Mouse (Mus musculus): ENCODE results near the gene Tnf. TPM values are rescaled to one million over a fixed set of nuclear protein-coding genes. Genes with fewer than 3 reads are reported as not detected.

The Tnf gene
- polyA plus RNA-seq, 1 experiment from 2014 or later, result 0.15 TPM

GRCm38 (mm10) chr17:35193881-35194843 lies 7.6 kb downstream of the Tnf start, which contains the start of gene Ltb:
Gene Ltb (plus strand): TSS chr17:35194439.
- 61% methylated on average over 28 of the region's 28 CpGs for WGBS
- Histone ChIP-seq H3K4me2 (replicated peaks; ENCODE audit: low read depth, low read length) (peak within 1 kb of the TSS; percentile 68; the same call in 1 of the 2 replicates), H3K4me3 (ENCODE audit: low read length) (peak within 1 kb of the TSS; percentile 43), H3K9me3 (ENCODE audit: low read length) (no peaks in the 10 kb centered on the region), H3K9ac (replicated peaks; ENCODE audit: low read length) (peak within 1 kb of the TSS; percentile 47; the same call in 1 of the 2 replicates), H3K27me3 (ENCODE audit: insufficient read depth, low read length) (peaks cover 27% of the 10 kb centered on the region), H3K4me1 (ENCODE audit: insufficient read depth, low read length) (peaks cover 14% of the 10 kb centered on the region), H3K36me3 (ENCODE audit: insufficient read depth, low read length) (no peaks in the 10 kb centered on the region), H3K27ac (ENCODE audit: low read length) (no peak within 1 kb of the TSS)
- peak; percentile 40; the same call in 1 of the 2 replicates for ATAC-seq (ENCODE audit: low FRiP score, low TSS enrichment)

GRCm38 (mm10) chr17:35192924-35193323 lies 8.9 kb downstream of the Tnf start:
- ATAC-seq (ENCODE audit: low FRiP score, low TSS enrichment), result no peak
- Histone ChIP-seq H3K27me3 (ENCODE audit: insufficient read depth, low read length) (peaks cover 19% of the 10 kb centered on the region), H3K4me1 (ENCODE audit: insufficient read depth, low read length) (peaks cover 14% of the 10 kb centered on the region), H3K36me3 (ENCODE audit: insufficient read depth, low read length) (no peaks in the 10 kb centered on the region), H3K9me3 (ENCODE audit: low read length) (no peaks in the 10 kb centered on the region), H3K4me3 (ENCODE audit: low read length) (no peak overlapping the region), H3K9ac (replicated peaks; ENCODE audit: low read length) (no peak overlapping the region), H3K4me2 (replicated peaks; ENCODE audit: low read depth, low read length) (no peak overlapping the region), H3K27ac (ENCODE audit: low read length) (no peak overlapping the region)
- WGBS, result 80% methylated on average over 5 of the region's 5 CpGs

GRCm38 (mm10) chr17:35191723-35192122 lies 10.1 kb downstream of the Tnf start:
- Histone ChIP-seq H3K4me2 (replicated peaks; ENCODE audit: low read depth, low read length) (no peak overlapping the region), H3K4me1 (ENCODE audit: insufficient read depth, low read length) (peaks cover 14% of the 10 kb centered on the region), H3K27me3 (ENCODE audit: insufficient read depth, low read length) (peaks cover 15% of the 10 kb centered on the region), H3K36me3 (ENCODE audit: insufficient read depth, low read length) (no peaks in the 10 kb centered on the region), H3K9me3 (ENCODE audit: low read length) (no peaks in the 10 kb centered on the region), H3K4me3 (ENCODE audit: low read length) (no peak overlapping the region), H3K27ac (ENCODE audit: low read length) (no peak overlapping the region), H3K9ac (replicated peaks; ENCODE audit: low read length) (no peak overlapping the region)
- WGBS, result 69% methylated on average over 2 of the region's 2 CpGs
- no peak for ATAC-seq (ENCODE audit: low FRiP score, low TSS enrichment)

- WGBS, result 78% methylated on average over 4 of the region's 4 CpGs
- ATAC-seq (ENCODE audit: low FRiP score, low TSS enrichment), result no peak
These were observed 11.7 kb downstream of the Tnf start for GRCm38 (mm10) chr17:35190096-35190495.

GRCm38 (mm10) chr17:35189186-35189585 lies 12.6 kb downstream of the Tnf start:
- Histone ChIP-seq H3K4me3 (ENCODE audit: low read length) (no peak overlapping the region), H3K9ac (replicated peaks; ENCODE audit: low read length) (no peak overlapping the region), H3K9me3 (ENCODE audit: low read length) (no peaks in the 10 kb centered on the region), H3K4me2 (replicated peaks; ENCODE audit: low read depth, low read length) (no peak overlapping the region), H3K27ac (ENCODE audit: low read length) (no peak overlapping the region), H3K4me1 (ENCODE audit: insufficient read depth, low read length) (0 out of 2 replicates have a peak, but pooled peaks cover 6% of the 10 kb centered on the region), H3K36me3 (ENCODE audit: insufficient read depth, low read length) (no peaks in the 10 kb centered on the region), H3K27me3 (ENCODE audit: insufficient read depth, low read length) (no peaks in the 10 kb centered on the region)
- no peak for ATAC-seq (ENCODE audit: low FRiP score, low TSS enrichment)
- 48% methylated on average over 1 of the region's 1 CpGs for WGBS

More at GRCm38 (mm10) chr17:35190096-35190495, 11.7 kb downstream of the Tnf start:
- H3K36me3 ChIP-seq (ENCODE audit: insufficient read depth, low read length), result no peaks in the 10 kb centered on the region
- H3K9ac ChIP-seq (replicated peaks; ENCODE audit: low read length), result no peak overlapping the region
- H3K4me2 ChIP-seq (replicated peaks; ENCODE audit: low read depth, low read length), result no peak overlapping the region
- H3K4me3 ChIP-seq (ENCODE audit: low read length), result no peak overlapping the region
- peaks cover 11% of the 10 kb centered on the region; the same call in 1 of the 2 replicates for H3K4me1 ChIP-seq (ENCODE audit: insufficient read depth, low read length)
- no peak overlapping the region for H3K27ac ChIP-seq (ENCODE audit: low read length)
- peaks cover 2% of the 10 kb centered on the region for H3K27me3 ChIP-seq (ENCODE audit: insufficient read depth, low read length)
- no peaks in the 10 kb centered on the region for H3K9me3 ChIP-seq (ENCODE audit: low read length)

- Histone ChIP-seq H3K9me3 (ENCODE audit: low read length) (no peaks in the 10 kb centered on the region), H3K36me3 (ENCODE audit: insufficient read depth, low read length) (no peaks in the 10 kb centered on the region), H3K4me2 (replicated peaks; ENCODE audit: low read depth, low read length) (no peak within 1 kb of the TSS), H3K9ac (replicated peaks; ENCODE audit: low read length) (no peak within 1 kb of the TSS), H3K4me3 (ENCODE audit: low read length) (no peak within 1 kb of the TSS), H3K27me3 (ENCODE audit: insufficient read depth, low read length) (no peaks in the 10 kb centered on the region), H3K4me1 (ENCODE audit: insufficient read depth, low read length) (0 out of 2 replicates have a peak, but pooled peaks cover 6% of the 10 kb centered on the region), H3K27ac (ENCODE audit: low read length) (no peak within 1 kb of the TSS)
- 73% methylated on average over 7 of the region's 7 CpGs for WGBS
- ATAC-seq (ENCODE audit: low FRiP score, low TSS enrichment), result no peak
These were observed 13.7 kb downstream of the Tnf start, which contains the start of gene Lst1 for GRCm38 (mm10) chr17:35187959-35188610. Gene Lst1 (minus strand): TSS chr17:35188439.

GRCm38 (mm10) chr17:35187345-35187744 lies 14.5 kb downstream of the Tnf start:
- Histone ChIP-seq H3K9me3 (ENCODE audit: low read length) (no peaks in the 10 kb centered on the region), H3K4me3 (ENCODE audit: low read length) (no peak overlapping the region), H3K27me3 (ENCODE audit: insufficient read depth, low read length) (no peaks in the 10 kb centered on the region), H3K4me1 (ENCODE audit: insufficient read depth, low read length) (0 out of 2 replicates have a peak, but pooled peaks cover 6% of the 10 kb centered on the region), H3K4me2 (replicated peaks; ENCODE audit: low read depth, low read length) (no peak overlapping the region), H3K9ac (replicated peaks; ENCODE audit: low read length) (no peak overlapping the region), H3K27ac (ENCODE audit: low read length) (no peak overlapping the region), H3K36me3 (ENCODE audit: insufficient read depth, low read length) (no peaks in the 10 kb centered on the region)
- ATAC-seq (ENCODE audit: low FRiP score, low TSS enrichment), result no peak
- WGBS, result 55% methylated on average over 4 of the region's 4 CpGs

GRCm38 (mm10) chr17:35186681-35187080 lies 15.1 kb downstream of the Tnf start:
- ATAC-seq (ENCODE audit: low FRiP score, low TSS enrichment), result peak; percentile 36; the same call in 1 of the 2 replicates
- WGBS, result 0% methylated on average over 4 of the region's 4 CpGs
- H3K4me3 ChIP-seq (ENCODE audit: low read length), result peak overlapping the region; percentile 49
- H3K4me2 ChIP-seq (replicated peaks; ENCODE audit: low read depth, low read length), result peak overlapping the region; percentile 64
- no peaks in the 10 kb centered on the region for H3K27me3 ChIP-seq (ENCODE audit: insufficient read depth, low read length)
- peak overlapping the region; percentile 70 for H3K27ac ChIP-seq (ENCODE audit: low read length)
- H3K9ac ChIP-seq (replicated peaks; ENCODE audit: low read length), result peak overlapping the region; percentile 28; the same call in 1 of the 2 replicates
- H3K4me1 ChIP-seq (ENCODE audit: insufficient read depth, low read length), result 0 out of 2 replicates have a peak, but pooled peaks cover 6% of the 10 kb centered on the region
- no peaks in the 10 kb centered on the region for H3K9me3 ChIP-seq (ENCODE audit: low read length)
- H3K36me3 ChIP-seq (ENCODE audit: insufficient read depth, low read length), result no peaks in the 10 kb centered on the region

GRCm38 (mm10) chr17:35185639-35186611 lies 15.9 kb downstream of the Tnf start:
- Histone ChIP-seq H3K27me3 (ENCODE audit: insufficient read depth, low read length) (no peaks in the 10 kb centered on the region), H3K4me2 (replicated peaks; ENCODE audit: low read depth, low read length) (peak overlapping the region; percentile 64), H3K36me3 (ENCODE audit: insufficient read depth, low read length) (no peaks in the 10 kb centered on the region), H3K4me1 (ENCODE audit: insufficient read depth, low read length) (0 out of 2 replicates have a peak, but pooled peaks cover 6% of the 10 kb centered on the region), H3K27ac (ENCODE audit: low read length) (peak overlapping the region; percentile 70), H3K9ac (replicated peaks; ENCODE audit: low read length) (peak overlapping the region; percentile 28), H3K9me3 (ENCODE audit: low read length) (no peaks in the 10 kb centered on the region), H3K4me3 (ENCODE audit: low read length) (peak overlapping the region; percentile 49)
- whole genome bisulfite sequencing, result 3% methylated on average over 16 of the region's 18 CpGs
- peak; percentile 66 for ATAC-seq (ENCODE audit: low FRiP score, low TSS enrichment)
